Mouse (Mus musculus) E14TG2a.4 (cell line): ENCODE measurements around the gene Phex.

ENCODE experiments used
- CTCF ChIP-seq: conservative IDR thresholded peaks from 2 replicates; pipeline ENCODE4 v1.5.1; 2014; ENCODE audit warnings: low read length
- NANOG ChIP-seq: IDR thresholded peaks from 2 replicates; pipeline ENCODE4 v1.6.1; 2014; ENCODE audit warnings: borderline replicate concordance, low read length, mixed read lengths
- POU5F1 ChIP-seq: IDR thresholded peaks from 2 replicates; pipeline ENCODE4 v1.6.1; 2014; ENCODE audit warnings: low read length, borderline replicate concordance

DNA sequence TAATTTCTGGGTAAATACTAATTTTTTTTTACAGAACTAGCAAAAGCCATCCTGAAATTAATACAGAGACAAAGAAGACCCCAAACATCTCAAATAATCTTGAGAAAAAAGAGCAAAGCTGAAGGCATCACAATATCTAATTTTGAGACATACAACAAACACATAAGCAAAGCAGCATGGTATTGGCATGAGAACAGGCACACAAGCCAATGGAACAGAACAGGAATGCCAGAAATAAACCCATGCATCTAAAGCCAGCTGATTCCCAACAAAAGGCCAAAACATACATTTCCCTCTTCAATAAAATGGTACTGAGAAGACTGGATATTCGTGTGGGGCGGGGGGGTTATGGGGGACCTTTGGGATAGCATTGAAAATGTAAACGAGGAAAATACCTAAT lies 90.7 kb downstream of the Phex start:
- TF ChIP-seq CTCF: no peak
- no peak for TF ChIP-seq POU5F1
- TF ChIP-seq NANOG: no peak
